Mouse (Mus musculus) heart, postnatal 0 days (tissue): ENCODE data around the gene Krtap4-9.
"Not testable (repeated sequence)": the region's sequence is repeated elsewhere in the genome, so short reads cannot be mapped to it uniquely, and the experiment has no call there.

Experiments
- CTCF ChIP-seq: IDR thresholded peaks from 2 replicates; pipeline ENCODE4 v1.5.1; 2016; ENCODE audit warnings: antibody characterized with exemption, control low read depth, low read depth
- EP300 ChIP-seq: IDR thresholded peaks from 2 replicates; pipeline ENCODE4 v1.6.1; 2016; ENCODE audit warnings: antibody characterized with exemption, low read depth

GRCm38 (mm10) chr11:99798832-99799231 lies 13.8 kb downstream of the Krtap4-9 start, which contains the start of gene Gm11569:
- TF ChIP-seq CTCF, EP300: not testable (repeated sequence)
